Mouse (Mus musculus) heart, adult 18-20 months (tissue): ENCODE measurements around the gene Gm3248. TPM values are rescaled to one million over a fixed set of nuclear protein-coding genes. Genes with fewer than 3 reads are reported as not detected.
A peak's percentile ranks its signal among the peaks of the same experiment; 100 is the strongest.
"Not testable (repeated sequence)": the region's sequence is repeated elsewhere in the genome, so short reads cannot be mapped to it uniquely, and the experiment has no call there.

Experiments
- DNase-seq, 2 experiments: peaks; one replicate each; pipeline ENCODE4 v3.0.0; 2021 to 2022; ENCODE audit warnings: mixed read lengths in 1 of 2
- long read RNA-seq, 2 experiments: library from polyadenylated mRNA; stranded (forward); transcript quantifications; one replicate each; pipeline ENCODE4 v2.0.0; 2021
- total RNA-seq, 2 experiments: library from RNA; stranded (reverse); gene quantifications; 2 replicates each; pipeline ENCODE4 v1.2.3; 2021

The Gm3248 gene
- under 1 TPM in 1 of 2 experiments, not detected in 1; 0.37 TPM for total RNA-seq
- long read RNA-seq, experiment 1: 0 reads
- long read RNA-seq, experiment 2: 0 reads

GRCm38 (mm10) chr14:5961635-5962034 is at the start of gene Gm3248:
Gm3248 (minus strand) TSS chr14:5961745.
- DNase-seq: peak; percentile 10 to 36

GRCm38 (mm10) chr14:5987136-5987535 is 25.6 kb upstream of the Gm3248 start:
- DNase-seq: not testable (repeated sequence)

GRCm38 (mm10) chr14:5979037-5979436 is 17.5 kb upstream of the Gm3248 start, which contains the start of gene Gm3453:
Gm3453 (minus strand) TSS chr14:5979137.
- DNase-seq: not testable (repeated sequence)

GRCm38 (mm10) chr14:5962441-5962840 is 896 bp upstream of the Gm3248 start:
- DNase-seq: not testable (repeated sequence)

- DNase-seq: peak; percentile 25 to 27
Measured at GRCm38 (mm10) chr14:5961102-5961501, 443 bp downstream of the Gm3248 start.

GRCm38 (mm10) chr14:5960479-5960878 is 1.1 kb downstream of the Gm3248 start:
- DNase-seq: peak in 1 of 2 experiments; percentile 6

- not testable (repeated sequence) for DNase-seq
Measured at GRCm38 (mm10) chr14:5923276-5923675, 38.3 kb downstream of the Gm3248 start.

- DNase-seq: peak in 1 of 2 experiments; percentile 2
Measured at GRCm38 (mm10) chr14:5918330-5918942, 43.1 kb downstream of the Gm3248 start.

GRCm38 (mm10) chr14:5913701-5914100 is 47.8 kb downstream of the Gm3248 start:
- not testable (repeated sequence) for DNase-seq

Other genes with a start within 250 kb of the Gm3248 start
- not detected for gene Gm3373, start 220.2 kb downstream of the Gm3248 start, total RNA-seq
- gene Gm3383, start 153.8 kb downstream of the Gm3248 start, total RNA-seq: under 1 TPM in 1 of 2 experiments, not detected in 1; 0.77 TPM
- not detected for gene Gm3424, start 131.4 kb downstream of the Gm3248 start, total RNA-seq
- under 1 TPM; 0.18 to 0.22 TPM for gene Gm8237, start 81.4 kb downstream of the Gm3248 start, total RNA-seq
- gene Gm3453, start 17.4 kb upstream of the Gm3248 start, total RNA-seq: not detected
- gene Gm6337, start 96.5 kb upstream of the Gm3248 start, total RNA-seq: not detected
- gene Gm8206, start 132.2 kb upstream of the Gm3248 start, total RNA-seq: under 1 TPM in 1 of 2 experiments, not detected in 1; 0.18 TPM
- not detected for gene Gm3468, start 146.9 kb upstream of the Gm3248 start, total RNA-seq
- gene Gm3476, start 164.1 kb upstream of the Gm3248 start, total RNA-seq: not detected